Mouse (Mus musculus) ES-CJ7 (cell line): ENCODE data around the gene Cngb1.

Source experiments
- DNase-seq: peaks from one replicate; pipeline ENCODE4 v3.0.0; 2011; ENCODE audit warnings: low read depth, low spot score

The Cngb1 gene

DNA sequence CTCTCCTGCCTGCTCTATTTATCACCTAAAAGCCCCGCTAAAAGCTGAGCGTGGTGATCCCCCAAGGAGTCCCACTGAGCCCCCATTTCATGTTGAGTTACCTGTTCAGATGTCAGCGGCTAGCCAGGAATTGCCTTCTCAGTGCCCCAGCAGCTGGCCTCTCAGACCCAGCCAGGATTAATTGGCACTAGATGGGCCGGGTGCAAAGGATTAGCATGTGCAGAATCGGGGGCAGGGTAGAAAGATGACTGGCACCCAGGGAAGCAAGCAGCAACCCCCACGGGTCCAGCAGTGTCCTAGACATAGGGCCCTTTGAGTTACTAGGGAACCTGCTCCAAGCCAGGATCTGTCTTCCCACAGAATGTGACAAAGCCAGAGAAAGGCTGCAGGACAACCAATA is at the start of gene Cngb1:
Gene Cngb1, minus strand, starts transcription at position 155 of the 400 bp plus-strand sequence.
- no peak for DNase-seq

DNA sequence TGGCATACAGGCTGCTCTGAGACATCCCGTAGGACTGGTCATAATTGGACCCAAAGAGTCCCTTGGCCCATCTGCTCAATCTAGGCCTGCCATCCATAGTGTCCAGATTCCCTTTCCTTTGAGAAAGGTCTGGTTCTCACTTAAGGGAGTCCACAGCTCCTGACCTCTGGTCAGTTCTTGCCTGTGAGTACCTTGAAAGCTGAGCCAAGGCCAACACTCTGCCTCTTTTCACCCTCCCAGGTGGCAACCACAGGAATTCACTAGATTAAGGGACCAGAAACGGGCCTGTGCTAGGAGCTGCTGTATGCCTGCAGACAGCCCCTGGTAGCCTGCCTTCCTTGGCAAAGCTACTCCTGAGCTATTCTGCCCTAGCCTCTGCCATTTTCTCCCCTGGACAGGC is 48.2 kb upstream of the Cngb1 start:
- DNase-seq: no peak

DNA sequence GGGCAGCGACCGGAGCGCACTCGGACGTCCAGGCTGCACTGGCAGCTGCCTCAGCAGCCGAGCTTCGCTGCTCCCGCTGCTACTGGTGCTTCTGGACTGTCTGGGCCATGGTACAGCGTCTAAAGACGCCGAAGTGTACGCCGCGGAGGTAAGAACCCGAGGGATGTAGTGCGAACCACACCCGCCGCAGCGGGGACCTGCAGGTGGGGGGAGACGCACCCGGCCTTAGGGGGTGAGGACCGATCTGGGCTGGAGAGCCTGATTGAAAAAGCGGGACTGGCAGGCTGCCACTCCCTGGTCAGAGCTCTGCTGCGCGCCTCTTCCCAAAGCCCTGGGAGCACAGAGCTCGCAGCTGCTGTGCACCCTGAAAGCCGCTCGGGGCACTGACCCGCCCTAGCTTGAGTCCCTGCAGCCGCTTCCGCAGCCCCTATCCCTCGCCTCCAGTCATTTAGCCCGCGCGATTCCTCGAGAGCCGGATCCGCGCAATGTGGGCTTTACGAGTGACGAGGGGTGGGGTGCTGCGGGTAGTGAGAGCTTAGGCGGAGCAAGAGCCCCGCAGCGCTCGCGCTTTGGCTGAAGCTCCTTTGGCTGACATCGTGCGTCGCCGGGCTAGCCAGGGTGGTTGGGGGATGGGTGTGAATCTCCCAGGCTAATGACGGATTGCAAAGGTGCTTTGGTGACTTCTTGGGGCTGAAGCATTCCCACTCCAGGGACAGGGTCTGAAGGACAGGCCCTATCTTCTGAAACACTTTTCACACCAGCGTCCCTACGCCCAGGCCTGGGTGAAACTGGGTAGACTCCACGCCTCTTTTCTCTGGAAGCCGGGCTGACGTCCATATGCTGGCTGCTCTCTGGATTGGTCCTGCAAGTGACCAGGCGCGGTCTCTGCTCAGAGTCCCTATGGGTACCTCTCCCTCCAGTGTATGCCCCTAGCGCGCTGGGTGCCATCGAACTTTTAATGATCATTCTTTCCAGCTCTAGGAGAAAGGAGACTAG is 46.8 kb upstream of the Cngb1 start:
- peak; percentile 69 for DNase-seq

DNA sequence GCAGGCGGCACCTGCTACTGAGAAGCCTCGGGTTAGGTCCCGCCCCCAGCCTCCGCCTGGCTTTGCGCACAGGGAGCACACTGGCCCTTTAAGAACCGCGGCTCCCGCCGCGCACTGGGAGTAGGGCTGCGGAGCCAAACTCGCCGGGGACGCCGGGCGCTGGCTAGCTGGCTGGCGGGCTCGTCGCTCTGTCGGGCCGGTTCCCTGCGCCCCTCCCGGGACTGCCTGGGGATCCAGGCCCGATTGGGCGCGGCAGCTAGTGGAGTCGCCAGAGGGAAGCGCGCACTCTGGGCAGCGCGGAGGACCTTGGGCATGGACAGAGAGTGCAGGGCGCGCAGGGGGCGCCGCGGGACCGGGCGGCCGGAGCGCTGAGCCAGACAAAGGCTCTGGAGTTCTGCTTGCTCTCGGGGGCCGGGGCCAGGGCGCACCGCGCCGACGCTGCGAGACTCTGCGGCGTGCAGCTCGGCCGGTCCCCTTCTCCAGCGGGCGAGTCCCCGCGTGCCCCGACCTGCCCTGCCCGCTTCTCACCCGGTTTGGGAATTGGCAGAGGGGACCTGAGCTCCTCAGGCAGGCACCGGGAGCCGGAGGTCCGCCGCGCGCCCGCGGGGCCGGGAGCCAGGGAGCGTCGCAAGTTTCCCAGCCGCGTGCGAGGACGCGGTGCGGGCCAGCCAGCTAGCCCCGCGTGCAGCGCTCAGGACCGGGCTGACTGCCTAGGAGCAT is 45.9 kb upstream of the Cngb1 start, which contains the start of gene Mmp15:
Gene Mmp15, plus strand, starts transcription at position 118 of the 720 bp plus-strand sequence.
- DNase-seq: peak; percentile 83

DNA sequence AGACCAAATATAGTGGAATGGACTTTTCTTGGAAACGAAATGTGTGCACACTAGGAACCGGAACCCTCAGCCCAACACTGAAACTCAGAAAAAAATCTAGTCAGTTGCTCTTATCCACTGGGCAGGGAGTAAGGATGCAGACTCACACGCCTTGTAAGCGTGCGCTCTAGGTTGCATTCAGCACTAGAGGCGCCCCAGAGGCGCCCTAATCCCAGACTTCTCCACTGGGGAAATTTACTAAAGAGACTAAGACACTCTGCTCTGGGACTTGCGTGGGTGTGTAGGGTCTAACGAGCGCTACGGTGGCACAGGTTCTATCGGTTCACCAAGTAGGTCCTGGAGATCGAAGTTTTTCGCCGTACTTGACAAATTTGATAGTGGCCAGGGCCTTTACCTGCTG is 45.1 kb upstream of the Cngb1 start:
- DNase-seq: peak; percentile 75

DNA sequence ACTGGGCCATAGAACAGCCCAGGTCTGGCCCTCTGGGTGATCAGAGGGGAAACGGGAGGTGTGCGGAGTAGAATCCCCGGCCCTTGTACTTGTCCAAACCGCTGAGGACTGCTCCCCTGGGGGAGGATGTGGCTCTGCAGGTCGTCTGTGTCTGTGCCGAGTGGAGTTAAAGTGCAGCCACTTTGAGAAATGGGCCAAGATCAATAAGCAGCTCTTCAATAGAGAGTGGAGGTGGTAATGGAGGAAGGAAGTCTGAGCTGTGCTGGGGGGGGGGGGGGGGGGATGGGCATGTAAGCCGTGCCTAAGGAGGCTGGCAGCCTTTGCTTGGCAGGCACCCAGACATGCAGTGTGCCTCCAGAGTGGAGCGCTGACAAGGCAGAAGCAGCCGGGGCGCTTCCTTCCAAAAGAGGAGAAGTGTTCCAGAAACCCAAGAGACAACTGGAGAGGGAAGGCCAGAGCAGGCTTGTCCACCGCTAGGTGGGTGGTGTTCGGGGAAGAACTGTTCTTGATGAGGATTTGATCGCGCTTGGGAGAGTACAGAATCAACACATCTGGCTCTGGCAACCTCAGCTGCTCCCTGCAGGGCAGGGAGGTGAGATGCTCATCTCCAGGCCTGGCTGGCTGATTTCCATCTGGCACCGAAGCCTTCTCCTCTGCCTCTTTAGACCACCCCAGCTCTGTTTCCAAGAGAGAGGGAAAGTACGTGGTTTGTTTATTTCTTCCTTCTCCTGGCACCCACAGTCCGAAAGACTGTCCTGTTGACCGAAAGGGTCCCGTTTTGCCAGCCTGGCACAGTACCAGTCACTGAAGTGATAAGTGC is 42.6 kb upstream of the Cngb1 start:
- DNase-seq: no peak

DNA sequence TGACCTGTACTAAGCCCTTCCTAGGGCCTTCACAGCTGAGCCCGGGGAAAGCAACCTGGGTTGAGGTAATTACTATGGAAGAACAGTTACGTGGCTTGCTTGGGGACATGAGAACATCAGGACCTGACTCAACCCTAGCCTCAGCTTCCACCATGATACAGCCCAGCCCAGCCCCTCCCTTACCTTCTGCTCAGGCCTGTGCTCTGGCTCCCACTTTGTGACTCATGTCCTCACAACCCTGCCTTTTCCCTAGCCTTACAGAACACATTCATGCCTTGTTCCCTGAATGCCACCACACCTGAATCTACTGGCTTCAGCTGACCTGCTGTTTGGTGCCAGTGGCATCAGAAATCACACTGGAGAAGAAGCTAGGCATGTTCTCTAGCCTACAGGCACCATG is 42.0 kb upstream of the Cngb1 start:
- DNase-seq: no peak

DNA sequence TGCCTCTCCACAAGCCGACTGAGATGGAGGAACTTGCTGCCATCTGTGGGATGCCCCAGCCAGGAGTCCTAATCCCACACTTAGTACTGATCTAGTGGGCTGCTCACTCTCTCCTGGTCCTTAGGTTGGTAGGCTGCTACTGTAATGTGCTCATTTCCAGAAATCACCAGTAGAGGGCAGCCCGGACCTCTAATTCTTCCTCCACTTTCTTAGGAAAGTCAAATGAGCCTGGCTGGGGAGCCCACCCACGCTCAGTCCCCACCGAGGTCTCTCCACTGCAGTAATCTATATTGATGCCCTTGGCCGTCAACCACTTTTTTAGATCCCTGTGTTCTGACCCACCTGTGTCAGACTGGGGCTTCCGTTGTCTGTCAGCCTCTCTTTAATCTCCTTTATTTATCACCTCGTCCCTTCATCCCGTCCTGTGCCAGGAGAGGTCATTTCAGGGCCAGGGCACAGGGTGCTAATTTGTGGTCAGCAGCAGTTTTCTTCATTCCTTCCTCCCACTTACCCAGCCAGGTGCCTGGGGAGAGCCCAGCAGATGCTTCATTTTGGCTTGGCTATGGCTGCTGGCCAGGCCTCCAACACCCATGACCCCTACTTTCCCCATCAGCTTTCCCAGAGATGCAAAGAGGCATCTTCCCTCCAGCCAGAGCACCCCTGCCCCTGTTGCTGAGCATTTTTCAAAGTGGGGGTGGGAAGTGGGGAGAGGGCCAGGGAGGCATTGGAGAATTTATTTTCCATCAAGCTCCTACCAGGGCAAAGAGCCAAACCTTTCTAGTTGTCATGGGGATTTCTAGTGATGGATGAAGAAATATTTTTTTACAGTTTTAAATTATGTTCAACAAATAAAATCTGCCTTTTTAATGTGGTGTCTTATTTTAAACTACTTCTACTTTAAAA is 40.5 kb upstream of the Cngb1 start:
- DNase-seq: peak; percentile 68

DNA sequence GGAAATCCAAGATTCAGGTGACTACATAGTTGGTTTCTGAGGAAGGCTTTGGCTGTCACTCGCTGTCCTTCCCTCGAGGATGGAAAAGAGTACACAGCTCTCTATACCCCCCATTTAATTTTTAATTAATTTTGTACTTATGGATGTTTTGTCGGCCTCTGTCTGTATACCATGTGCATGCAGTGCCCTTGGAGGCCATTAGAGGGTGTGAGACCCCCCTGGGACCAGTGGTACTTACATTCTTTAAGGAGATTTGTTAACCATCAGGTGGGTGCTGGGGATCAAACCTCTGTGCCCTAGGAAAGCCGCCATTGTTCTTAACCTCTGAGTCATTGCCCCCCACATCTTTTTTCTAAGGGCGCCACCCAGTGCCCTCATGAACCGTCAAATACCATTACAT is 38.3 kb upstream of the Cngb1 start:
- no peak for DNase-seq

DNA sequence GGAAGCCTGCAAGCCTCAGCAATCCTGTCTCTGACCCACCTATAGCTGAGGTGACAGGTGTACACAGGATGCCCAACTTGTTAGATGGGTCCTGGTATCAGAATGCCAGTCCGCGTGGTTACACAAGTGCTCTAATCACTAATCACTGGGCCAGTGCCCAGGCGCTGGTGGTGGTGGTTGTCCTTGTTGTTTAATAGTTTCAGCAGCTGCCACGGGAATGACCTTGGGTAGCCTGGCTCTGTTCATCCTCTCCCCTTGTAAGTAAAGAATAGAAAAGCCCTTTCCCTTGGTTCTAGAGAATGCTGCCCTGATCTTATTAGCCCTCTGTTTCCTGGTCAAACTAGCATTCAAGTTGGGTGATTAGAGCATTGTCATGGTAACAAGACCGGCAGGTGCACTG is 35.3 kb upstream of the Cngb1 start:
- no peak for DNase-seq

DNA sequence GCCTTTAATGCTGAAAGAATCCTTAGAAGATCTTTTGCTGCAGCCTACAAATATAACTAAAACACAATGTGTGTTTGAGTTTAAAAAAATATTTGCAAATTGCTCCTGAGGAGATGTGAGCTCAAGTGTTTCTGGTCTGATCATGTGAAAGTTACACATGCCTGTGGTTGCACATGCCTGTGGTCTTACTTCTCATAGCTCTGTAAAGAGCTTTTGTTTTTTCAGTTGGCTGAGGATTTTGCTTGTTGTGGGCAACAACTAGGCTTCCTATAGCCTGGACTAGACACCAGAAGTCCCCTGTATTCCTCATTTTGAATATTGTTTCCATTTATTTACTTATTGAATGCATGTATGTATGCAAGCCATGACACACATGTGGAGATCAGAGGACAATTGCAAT is 30.0 kb upstream of the Cngb1 start:
- no peak for DNase-seq

DNA sequence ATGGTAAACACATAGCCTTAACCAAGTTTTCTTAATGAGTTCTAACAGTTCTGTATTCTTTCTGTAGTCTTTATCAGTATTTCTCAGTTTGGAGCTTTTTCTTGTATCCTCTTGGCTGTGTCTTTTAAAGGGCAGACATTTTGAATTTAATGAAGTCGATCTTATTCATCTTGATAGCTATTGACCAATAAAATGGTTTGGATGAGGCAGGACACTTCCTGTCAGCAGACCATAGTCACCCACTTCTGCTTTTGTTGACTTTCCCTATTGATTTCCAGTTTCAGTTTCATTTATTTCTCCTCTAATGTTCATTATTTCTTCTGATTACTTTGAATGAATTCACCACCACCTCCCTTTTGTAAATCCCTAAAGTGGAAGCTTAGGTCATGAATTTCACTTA is 29.3 kb upstream of the Cngb1 start:
- DNase-seq: no peak

DNA sequence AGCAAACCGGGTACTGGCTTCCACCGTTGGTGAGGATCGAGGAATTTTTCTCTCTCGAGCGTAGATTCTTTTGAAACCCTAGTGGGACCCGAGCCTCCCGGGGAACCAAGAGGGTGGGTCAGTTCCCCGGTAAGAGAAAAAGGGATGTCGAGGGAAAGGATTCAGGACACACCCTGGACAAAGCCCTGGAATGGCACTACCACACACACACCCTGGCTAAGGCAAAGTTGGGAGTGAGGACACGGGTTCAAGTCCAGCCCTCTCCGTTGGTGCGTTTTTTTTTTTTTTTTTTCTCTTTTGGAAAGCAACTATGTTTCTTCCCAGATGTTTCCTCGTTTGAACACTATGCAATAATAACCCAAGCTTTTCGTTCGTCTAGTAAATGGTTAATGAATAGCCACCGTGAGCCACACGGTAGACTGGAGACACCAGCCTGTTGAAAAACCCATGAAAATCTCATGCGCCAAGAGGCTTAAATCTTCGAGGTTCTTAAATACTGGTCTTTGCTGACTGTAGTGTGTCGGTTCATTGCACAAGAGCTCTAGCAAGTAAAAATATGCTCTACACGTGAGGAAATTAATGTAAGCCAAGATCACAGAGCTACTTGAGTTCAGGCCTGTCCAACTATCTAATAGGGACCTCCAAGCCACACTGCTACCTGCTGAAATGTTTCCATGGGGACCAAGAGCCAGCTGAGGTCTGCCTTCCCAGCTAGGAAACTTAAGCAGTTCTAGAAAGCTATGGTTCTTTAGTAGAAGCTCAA is 26.2 kb upstream of the Cngb1 start:
- no peak for DNase-seq

DNA sequence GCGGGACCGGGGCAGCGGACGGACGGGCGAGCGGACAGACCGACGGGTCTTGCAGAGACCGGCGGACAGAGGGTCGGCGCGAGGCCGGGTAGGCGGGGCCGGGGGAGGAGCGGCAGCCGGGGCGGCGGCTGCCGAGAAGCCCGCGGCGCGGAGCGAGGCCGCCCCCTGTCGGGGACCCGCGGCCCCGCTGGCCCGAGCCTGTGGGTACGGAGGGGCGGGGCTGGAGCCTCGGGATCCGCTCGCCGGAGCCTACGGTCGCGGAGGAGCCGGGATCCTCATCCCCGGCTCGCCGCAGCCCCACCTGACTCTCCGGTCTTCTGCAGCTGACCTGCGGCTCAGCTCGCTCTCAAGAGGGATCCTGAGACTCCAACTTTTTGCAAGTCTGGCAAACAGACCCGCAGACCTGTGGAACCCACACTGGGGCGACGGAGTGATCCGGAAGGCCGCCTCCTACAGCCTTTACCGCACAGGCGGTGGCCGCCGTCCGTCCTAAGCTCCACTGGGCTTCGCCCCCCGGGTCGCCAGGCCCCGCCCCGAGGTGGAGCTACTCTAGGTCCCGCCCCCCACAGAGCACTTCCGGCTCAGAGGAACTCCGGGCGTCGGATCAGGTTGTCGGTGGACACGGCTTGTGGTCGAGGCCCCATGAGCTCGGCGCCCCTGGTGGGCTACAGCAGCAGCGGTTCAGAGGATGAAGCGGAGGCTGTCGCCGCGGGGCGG is 25.5 kb upstream of the Cngb1 start, which contains the start of the genes Zfp319 and Usb1:
Gene Zfp319, minus strand, starts transcription at position 231 of the 717 bp plus-strand sequence.
Gene Usb1, plus strand, starts transcription at position 565 of the 717 bp plus-strand sequence.
- DNase-seq: peak; percentile 97

DNA sequence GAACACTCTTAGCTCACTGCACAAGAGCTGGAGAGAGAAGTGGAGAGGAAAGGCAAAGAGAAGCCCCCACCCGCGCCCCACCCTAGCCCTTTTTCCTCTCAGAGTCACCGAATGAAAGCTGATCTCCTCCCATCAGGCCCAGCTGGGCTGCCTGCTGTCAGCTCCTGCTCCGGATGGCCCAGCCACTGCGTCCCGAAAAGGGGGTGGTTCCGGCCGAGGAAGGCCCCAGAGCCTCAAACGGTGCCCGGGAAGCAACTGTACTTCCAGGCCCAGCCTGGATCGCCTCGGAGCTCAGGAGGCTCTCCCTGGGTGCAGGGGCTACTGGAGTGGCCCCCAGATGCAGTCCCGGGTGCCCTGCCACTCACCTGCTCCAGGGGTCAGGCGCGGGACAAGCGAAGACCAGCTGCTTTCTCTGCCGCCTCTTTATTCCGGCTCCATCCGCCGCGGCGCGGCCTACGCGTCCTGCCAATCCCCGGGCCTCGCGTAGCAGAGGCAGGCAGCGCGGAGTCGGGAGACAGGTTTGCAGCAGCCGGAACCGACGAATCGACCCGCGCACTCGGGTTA is 24.9 kb upstream of the Cngb1 start:
- peak; percentile 62 for DNase-seq

DNA sequence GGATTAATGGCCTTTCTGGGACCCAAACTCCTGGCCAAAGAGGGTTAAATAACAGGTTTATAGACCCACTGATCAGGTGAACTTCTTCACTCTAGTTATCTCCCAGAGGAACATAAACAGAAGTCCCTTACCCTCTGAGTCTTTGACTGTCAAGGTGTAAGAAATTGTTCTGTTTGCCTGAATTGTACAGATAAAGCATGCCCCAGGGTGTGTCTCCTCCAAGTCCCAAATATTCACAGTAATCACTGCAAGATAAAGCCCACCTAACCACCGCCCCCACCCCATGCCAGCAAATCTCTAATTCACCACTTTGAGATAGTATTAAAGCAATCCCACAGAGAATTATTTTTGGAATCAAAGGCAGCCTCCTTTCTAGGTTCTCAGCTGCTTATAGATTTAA is 24.0 kb upstream of the Cngb1 start:
- DNase-seq: no peak

DNA sequence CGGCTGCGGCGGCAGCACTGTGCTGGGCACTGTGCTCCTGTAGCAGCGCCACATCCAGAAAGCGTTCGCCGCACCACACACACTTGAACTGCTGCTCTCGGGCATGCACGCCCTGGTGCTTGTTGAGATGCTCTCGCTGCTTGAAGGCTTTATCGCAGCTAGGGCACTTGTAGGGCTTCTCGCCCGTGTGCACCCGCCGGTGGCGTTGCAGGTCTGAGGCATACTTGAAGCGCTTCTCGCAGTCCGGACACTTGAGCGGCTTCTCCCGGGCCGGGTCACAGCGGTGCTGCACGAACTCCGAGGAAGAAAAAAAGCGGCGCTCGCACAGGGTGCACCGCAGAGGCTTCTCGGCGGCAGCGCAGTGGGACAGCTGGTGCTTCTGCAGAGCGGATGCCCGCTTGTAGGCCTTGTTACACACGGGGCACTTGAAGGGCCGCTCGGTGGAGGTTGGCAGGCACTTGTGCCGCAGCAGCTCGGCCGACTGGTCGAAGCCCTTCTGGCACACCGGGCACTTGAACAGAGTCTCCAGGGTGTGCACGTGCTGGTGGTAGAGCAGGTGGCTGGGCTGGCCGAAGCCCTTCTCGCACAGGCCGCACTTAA is 21.6 kb upstream of the Cngb1 start:
- peak; percentile 48 for DNase-seq

DNA sequence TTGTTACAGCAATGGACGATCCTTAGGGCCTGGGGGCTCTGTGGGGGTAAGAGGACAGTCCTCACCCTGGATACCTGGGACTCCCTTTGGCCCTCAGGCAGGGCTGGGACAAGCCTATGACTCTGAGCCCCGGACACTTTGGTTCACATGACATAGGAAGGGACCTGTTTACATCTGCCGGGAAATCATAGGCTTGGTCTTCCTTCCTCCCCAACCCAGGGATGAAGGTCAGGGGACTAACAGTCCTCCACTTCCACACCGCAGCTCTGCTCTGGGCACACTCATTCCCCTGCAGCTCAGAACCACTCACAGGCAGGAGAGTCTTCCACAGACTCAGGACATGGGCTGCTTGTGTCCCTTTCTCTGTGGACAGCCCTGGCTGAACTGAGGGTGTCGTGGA is 20.4 kb upstream of the Cngb1 start:
- DNase-seq: no peak
